Mouse (Mus musculus) stomach, postnatal 0 days (tissue): ENCODE measurements around the gene Vdr. TPM values are rescaled to one million over a fixed set of nuclear protein-coding genes. Genes with fewer than 3 reads are reported as not detected.

Experiments used
- ATAC-seq: fragments of 200-750 bp; cut with Nextera tagmentation; 2 replicates; pipeline ENCODE4 v1.8.0; 2017; ENCODE audit not compliant: low FRiP score, low TSS enrichment
- DNase-seq: peaks from one replicate; pipeline ENCODE4 v3.0.0-alpha.2; 2016; ENCODE audit warnings: low spot score
- H3K27ac ChIP-seq: fragments of 300-500 bp; sonication (generic); replicated peaks from 2 replicates; pipeline ENCODE4 v1.5.1; 2014; ENCODE audit warnings: mild to moderate bottlenecking, control low read depth
- H3K27me3 ChIP-seq: fragments of 300-500 bp; sonication (generic); 2 replicates; pipeline ENCODE4 v1.6.1; 2014; ENCODE audit warnings: low read length; ENCODE audit not compliant: control insufficient read depth, insufficient read depth
- H3K36me3 ChIP-seq: fragments of 300-500 bp; sonication (generic); 2 replicates; pipeline ENCODE4 v1.6.1; 2014; ENCODE audit warnings: low read length, mixed read lengths; ENCODE audit not compliant: control insufficient read depth, insufficient read depth
- H3K4me1 ChIP-seq: fragments of 300-500 bp; sonication (generic); replicated peaks from 2 replicates; pipeline ENCODE4 v1.6.1; 2014; ENCODE audit warnings: antibody characterized with exemption; ENCODE audit not compliant: control insufficient read depth, insufficient read depth
- H3K4me2 ChIP-seq: fragments of 300-500 bp; sonication (generic); replicated peaks from 2 replicates; pipeline ENCODE4 v1.6.1; 2014; ENCODE audit warnings: low read depth, mild to moderate bottlenecking, control low read depth, moderate library complexity
- H3K4me3 ChIP-seq: fragments of 300-500 bp; sonication (generic); 2 replicates; pipeline ENCODE4 v1.5.1; 2014; ENCODE audit warnings: low read depth, low read length, control low read depth
- H3K9ac ChIP-seq: fragments of 300-500 bp; sonication (generic); 2 replicates; pipeline ENCODE4 v1.6.1; 2014; ENCODE audit warnings: mild to moderate bottlenecking, low read length, control low read depth, mixed read lengths
- H3K9me3 ChIP-seq: fragments of 300-500 bp; sonication (generic); 2 replicates; pipeline ENCODE4 v1.6.1; 2016; ENCODE audit warnings: low read length; ENCODE audit not compliant: control insufficient read depth
- CTCF ChIP-seq: IDR thresholded peaks from 2 replicates; pipeline ENCODE4 v1.5.1; 2016; ENCODE audit warnings: antibody characterized with exemption, low read depth, mild to moderate bottlenecking, moderate library complexity
- EP300 ChIP-seq: optimal IDR thresholded peaks from 2 replicates; pipeline ENCODE3; 2016; ENCODE audit warnings: antibody characterized with exemption
- WGBS: fragments of 180-500 bp; shearing (Covaris S2); extraction: QIAGEN DNeasy Blood & Tissue Kit; methylation state at CpG from one replicate; pipeline ENCODE4 v1.1.7; 2014; 5-methylcytosine and 5-hydroxymethylcytosine counted together
- polyA plus RNA-seq: library from polyadenylated mRNA; unstranded; fragments of >200 nt; fragmentation: Nextera tagmentation; extraction: Ambion mirVana; gene quantifications from 2 replicates; pipeline ENCODE4 v1.2.1, GENCODE M21; 2015

The Vdr gene
- polyA plus RNA-seq, 1 experiment from 2014 or later: 1.4 TPM

- H3K27me3 ChIP-seq: no peaks in the 10 kb centered on the region
- ATAC-seq (0 out of 2 replicates have a peak, but pooled peaks have one; percentile 18), DNase-seq (peak; percentile 54)
- TF ChIP-seq EP300: no peak
- TF ChIP-seq CTCF: no peak
- H3K9me3 ChIP-seq: no peaks in the 10 kb centered on the region
- H3K4me2 ChIP-seq: peak overlapping the region; percentile 42
- no peak overlapping the region for H3K9ac ChIP-seq
- 32% methylated on average over 21 of the region's 21 CpGs for WGBS
- peaks cover 4% of the 10 kb centered on the region; the same call in 1 of the 2 replicates for H3K4me1 ChIP-seq
- peaks cover 7% of the 10 kb centered on the region; the same call in 1 of the 2 replicates for H3K36me3 ChIP-seq
- H3K27ac ChIP-seq: peak overlapping the region; percentile 1; the same call in 1 of the 2 replicates
- H3K4me3 ChIP-seq: no peak overlapping the region
These were observed 96.8 kb downstream of the Vdr start for GRCm38 (mm10) chr15:97813452-97814204.

- H3K4me3 ChIP-seq: no peak overlapping the region
- H3K27me3 ChIP-seq: no peaks in the 10 kb centered on the region
- H3K4me2 ChIP-seq: no peak overlapping the region
- peak overlapping the region; percentile 1; the same call in 1 of the 2 replicates for H3K27ac ChIP-seq
- DNase-seq (no peak), ATAC-seq (no peak)
- no peak overlapping the region for H3K9ac ChIP-seq
- H3K4me1 ChIP-seq: peaks cover 4% of the 10 kb centered on the region; the same call in 1 of the 2 replicates
- no peak for TF ChIP-seq EP300
- no peak for TF ChIP-seq CTCF
- H3K36me3 ChIP-seq: peaks cover 13% of the 10 kb centered on the region
- WGBS: 65% methylated on average over 7 of the region's 7 CpGs
- H3K9me3 ChIP-seq: no peaks in the 10 kb centered on the region
These were observed 97.6 kb downstream of the Vdr start for GRCm38 (mm10) chr15:97812875-97813274.

- WGBS: 66% methylated on average over 6 of the region's 6 CpGs
These were observed 98.3 kb downstream of the Vdr start for GRCm38 (mm10) chr15:97812126-97812525.

GRCm38 (mm10) chr15:97811307-97811706 lies 99.1 kb downstream of the Vdr start:
- H3K4me3 ChIP-seq: no peak overlapping the region
- no peak overlapping the region for H3K27ac ChIP-seq
- no peaks in the 10 kb centered on the region for H3K27me3 ChIP-seq
- H3K36me3 ChIP-seq: peaks cover 16% of the 10 kb centered on the region
- peaks cover 4% of the 10 kb centered on the region; the same call in 1 of the 2 replicates for H3K4me1 ChIP-seq
- no peak overlapping the region for H3K9ac ChIP-seq
- H3K9me3 ChIP-seq: no peaks in the 10 kb centered on the region
- DNase-seq: no peak
- WGBS: 89% methylated on average over 9 of the region's 9 CpGs
- TF ChIP-seq EP300 (no peak), CTCF (no peak)
- no peak for ATAC-seq
- no peak overlapping the region for H3K4me2 ChIP-seq

More at GRCm38 (mm10) chr15:97812126-97812525, 98.3 kb downstream of the Vdr start:
- DNase-seq (no peak), ATAC-seq (peak; percentile 31; the same call in 1 of the 2 replicates)
- Histone ChIP-seq H3K36me3 (peaks cover 16% of the 10 kb centered on the region), H3K27me3 (no peaks in the 10 kb centered on the region), H3K4me2 (no peak overlapping the region), H3K9ac (no peak overlapping the region), H3K4me3 (no peak overlapping the region), H3K27ac (no peak overlapping the region; the same call in 1 of the 2 replicates), H3K4me1 (peaks cover 4% of the 10 kb centered on the region; the same call in 1 of the 2 replicates), H3K9me3 (no peaks in the 10 kb centered on the region)
- no peak for TF ChIP-seq CTCF

- no peak for DNase-seq
- no peak for TF ChIP-seq EP300
- TF ChIP-seq CTCF: no peak
- H3K9me3 ChIP-seq: no peaks in the 10 kb centered on the region
- WGBS: 87% methylated on average over 5 of the region's 5 CpGs
- H3K36me3 ChIP-seq: peaks cover 18% of the 10 kb centered on the region
- H3K4me2 ChIP-seq: no peak overlapping the region
- no peak overlapping the region for H3K4me3 ChIP-seq
- H3K27ac ChIP-seq: no peak overlapping the region
- no peaks in the 10 kb centered on the region for H3K27me3 ChIP-seq
- H3K9ac ChIP-seq: no peak overlapping the region
- no peak for ATAC-seq
- H3K4me1 ChIP-seq: peaks cover 4% of the 10 kb centered on the region; the same call in 1 of the 2 replicates
These were observed 100.0 kb downstream of the Vdr start for GRCm38 (mm10) chr15:97810399-97810798.

- Histone ChIP-seq H3K27me3 (no peaks in the 10 kb centered on the region), H3K9me3 (no peaks in the 10 kb centered on the region), H3K4me3 (no peak overlapping the region), H3K36me3 (peaks cover 18% of the 10 kb centered on the region), H3K4me2 (no peak overlapping the region), H3K27ac (no peak overlapping the region), H3K4me1 (peaks cover 4% of the 10 kb centered on the region; the same call in 1 of the 2 replicates), H3K9ac (no peak overlapping the region)
- WGBS: 83% methylated on average over 5 of the region's 5 CpGs
- TF ChIP-seq CTCF (peak; percentile 78), EP300 (no peak)
- DNase-seq (peak; percentile 59), ATAC-seq (no peak)
These were observed 100.5 kb downstream of the Vdr start for GRCm38 (mm10) chr15:97809942-97810341.
